Mouse (Mus musculus) CD4-positive, CD25-positive, alpha-beta regulatory T cell, adult 4 months (primary cell): ENCODE results near the gene N4bp2l1. TPM values are rescaled to one million over a fixed set of nuclear protein-coding genes. Genes with fewer than 3 reads are reported as not detected.
"Not testable (repeated sequence)": the region's sequence is repeated elsewhere in the genome, so short reads cannot be mapped to it uniquely, and the experiment has no call there.

ENCODE experiments used
- ATAC-seq: one replicate; pipeline ENCODE4 v1.8.0; 2017
- polyA plus RNA-seq, 2 experiments: library from polyadenylated mRNA; unstranded; fragments of 100-300 nt; shearing (Covaris generic); gene quantifications; one replicate each; pipeline ENCODE4 v1.2.1; 2017

N4bp2l1 gene
- polyA plus RNA-seq = 10 to 100 TPM; 59.7 to 60.2 TPM

DNA sequence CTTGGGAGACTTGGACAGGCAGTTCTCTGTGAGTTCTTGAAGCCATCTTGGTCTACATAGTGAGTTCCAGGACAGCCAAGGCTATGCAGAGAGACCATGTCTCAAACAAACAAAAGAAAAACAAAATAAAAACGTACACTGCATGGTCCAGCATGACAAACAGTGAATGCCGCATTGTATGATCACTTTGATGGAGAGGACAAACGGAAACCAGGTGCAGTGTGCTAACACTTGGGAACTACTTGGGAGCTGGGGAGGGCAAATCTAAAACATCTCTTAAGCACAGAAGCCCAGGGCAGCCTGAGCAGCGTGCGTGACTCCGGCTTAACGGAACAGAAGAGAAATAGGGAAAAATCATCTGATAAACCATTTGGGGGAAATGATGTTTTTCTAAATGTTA lies at the start of gene N4bp2l1:
N4bp2l1 (minus strand) TSS at position 101 of the 400 bp plus-strand sequence.
- ATAC-seq = no peak

DNA sequence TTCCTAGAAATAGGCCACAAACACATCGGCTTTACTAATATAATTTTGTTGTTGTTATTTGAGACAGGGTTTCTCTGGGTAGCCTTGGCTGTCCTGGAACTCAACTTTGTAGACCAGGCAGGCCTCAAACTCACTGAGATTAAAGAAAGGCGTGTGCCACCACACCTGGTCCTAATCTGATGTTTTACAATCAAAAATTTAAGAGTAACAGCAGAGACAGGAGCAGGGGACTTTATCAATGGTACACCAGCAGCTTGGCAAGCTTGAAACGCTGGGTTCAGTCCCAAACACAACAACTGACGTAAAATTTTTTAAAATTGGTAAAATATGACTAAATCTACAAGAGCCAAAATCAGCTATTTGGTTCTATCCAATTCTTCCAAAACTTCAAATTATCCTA lies 47.9 kb upstream of the N4bp2l1 start:
- ATAC-seq = no peak

DNA sequence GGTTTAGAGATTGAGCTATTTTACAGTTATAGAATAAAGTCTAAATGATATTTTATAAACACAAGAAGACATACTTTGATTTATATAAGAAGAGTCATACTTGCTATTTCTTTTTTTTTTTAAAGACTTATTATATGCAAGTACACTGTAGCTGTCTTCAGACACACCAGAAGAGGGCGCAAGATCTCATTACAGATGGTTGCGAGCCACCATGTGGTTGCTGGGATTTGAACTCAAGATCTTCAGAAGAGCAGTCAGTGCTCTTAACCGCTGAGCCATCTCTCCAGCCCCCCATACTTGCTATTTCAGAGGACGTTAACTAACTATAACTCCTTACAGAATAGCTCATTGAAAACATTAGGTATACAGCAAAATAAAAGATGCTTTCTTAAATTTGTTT lies 46.4 kb upstream of the N4bp2l1 start:
- not testable (repeated sequence) for ATAC-seq

DNA sequence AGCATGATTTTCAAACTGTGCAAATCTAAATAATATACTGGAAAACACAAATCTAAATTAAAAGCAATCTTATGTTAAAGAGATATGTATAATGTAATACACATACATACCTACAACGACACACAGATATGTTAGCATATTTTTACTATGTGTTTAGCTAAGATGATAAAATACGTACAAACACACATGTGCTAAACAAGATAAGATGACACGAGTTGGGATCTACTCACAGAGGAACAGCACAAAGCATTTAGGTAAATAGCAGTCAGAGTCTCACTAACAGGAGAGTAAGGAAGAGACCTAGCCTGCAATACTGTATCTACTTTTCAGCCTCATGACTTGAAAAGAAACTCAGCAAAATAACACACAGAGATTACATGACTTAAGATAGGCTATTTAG lies 44.5 kb upstream of the N4bp2l1 start:
- ATAC-seq = no peak

DNA sequence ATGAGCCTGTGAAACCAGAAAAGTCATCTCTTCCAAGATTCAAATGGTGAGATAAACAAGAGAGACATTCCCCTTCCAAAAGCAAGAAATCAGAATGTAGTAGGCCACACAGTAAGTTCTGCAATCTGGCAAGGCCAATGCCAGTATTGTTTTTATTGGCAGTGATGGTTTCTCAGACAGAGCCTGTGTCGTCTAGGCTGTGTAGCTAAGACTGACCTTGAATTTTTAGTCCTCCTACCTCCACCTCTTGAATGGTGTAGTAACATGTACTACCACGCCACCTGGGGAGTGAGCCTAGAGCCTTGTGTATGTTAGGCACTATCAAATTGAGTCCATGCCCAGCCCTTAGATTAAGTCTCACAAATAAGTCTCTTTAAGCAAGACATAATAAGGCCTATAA lies 32.7 kb upstream of the N4bp2l1 start:
- ATAC-seq = no peak

DNA sequence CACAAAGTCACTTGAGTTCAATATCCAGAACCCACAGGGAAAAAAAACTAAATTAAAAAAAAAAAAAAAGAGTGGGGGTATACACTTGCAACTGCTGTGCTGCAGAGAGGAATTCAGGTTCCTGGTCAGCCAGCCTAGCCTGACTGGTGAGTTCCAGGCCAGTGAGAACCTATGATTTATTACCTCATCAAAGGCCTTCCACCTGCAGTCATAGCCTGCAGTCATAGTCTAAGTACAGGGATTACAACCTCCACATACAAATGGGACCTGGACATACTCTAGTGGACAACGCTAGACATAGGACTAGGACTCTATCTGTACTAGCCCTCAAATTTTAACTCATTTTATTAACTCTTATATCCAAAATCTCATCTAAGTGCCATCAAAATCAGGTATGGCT lies 32.3 kb upstream of the N4bp2l1 start:
- ATAC-seq = no peak

DNA sequence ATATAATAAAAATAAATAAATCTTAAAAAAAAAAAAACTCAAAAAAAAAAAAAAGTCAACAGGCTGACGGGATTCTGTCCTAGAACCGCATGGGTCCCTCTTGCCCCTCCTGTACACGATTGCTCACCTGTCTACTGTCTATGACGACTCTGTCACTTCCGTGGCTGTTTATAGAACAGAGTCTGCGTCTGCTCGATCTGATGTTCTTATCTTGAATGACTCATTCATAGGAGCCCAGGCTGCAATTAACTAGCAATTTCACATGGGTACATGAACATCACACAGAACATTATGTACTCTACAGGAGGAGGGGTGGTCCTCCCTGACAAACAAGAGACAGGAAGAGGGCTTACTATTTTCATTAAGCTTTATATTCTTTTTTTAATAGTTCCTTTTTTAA lies 28.5 kb upstream of the N4bp2l1 start:
- peak; percentile 23 for ATAC-seq

DNA sequence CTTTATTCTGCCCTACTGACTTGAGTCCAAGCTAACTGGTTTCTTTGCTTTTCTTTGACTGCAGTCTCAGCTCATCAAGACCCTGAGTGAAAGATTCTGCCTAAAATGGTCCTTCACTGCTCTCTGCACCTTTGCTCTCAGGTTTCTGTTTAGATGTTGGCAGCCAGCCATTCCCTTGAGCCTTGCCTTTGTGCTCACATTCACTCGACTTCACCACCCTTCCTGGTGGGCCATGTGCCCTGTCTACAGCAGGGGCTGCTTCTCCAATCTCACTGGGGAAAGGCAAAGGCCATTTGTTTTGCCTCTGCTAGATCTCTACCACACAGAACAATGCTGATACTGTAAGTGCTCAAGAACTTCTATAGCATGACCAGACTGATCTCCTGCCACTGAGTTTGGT lies 25.8 kb upstream of the N4bp2l1 start:
- no peak for ATAC-seq

DNA sequence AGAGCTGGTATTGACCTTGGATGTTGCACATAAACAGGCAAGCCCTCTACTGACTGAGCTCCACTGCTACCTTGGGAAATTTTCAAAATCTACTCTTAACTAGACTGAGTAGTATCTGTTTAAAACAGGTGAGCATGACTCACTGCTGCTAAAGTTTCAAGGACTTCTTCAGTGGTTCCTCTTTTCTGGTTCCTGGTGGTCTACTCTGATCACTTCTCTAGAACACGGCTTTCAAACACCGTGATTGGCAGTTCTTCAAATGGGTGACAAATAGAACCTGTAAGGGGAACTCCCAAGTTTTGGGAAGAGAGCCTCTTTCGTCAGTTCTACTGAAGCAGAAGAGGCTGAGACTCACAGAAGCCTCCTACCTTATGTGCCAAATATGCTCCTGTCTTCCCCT lies 24.6 kb upstream of the N4bp2l1 start:
- no peak for ATAC-seq

DNA sequence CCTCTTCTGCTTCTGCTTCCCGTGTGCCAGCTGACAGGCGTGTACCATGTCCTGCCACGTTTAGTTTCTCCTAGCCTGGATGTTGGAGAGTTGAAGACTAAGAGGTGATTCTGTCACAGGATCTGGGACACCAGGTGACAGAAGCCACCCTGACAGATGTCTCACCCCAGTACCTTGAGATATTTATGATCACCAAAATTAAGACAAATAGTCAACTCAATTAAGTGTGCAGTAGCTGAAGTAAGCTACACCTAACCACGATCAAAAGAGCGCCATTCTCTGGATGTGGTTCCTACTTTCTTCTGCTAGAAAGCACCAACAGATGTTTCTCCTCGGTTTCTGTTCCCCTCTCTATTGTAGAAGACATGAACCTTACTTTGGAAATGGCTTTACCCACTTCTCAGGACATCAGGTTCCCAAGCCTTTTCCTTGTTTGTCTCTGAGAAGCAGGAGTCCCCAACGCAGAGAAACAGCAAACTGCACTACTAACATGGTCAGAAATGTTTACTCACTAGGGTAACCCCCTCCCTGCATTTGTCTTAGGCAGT lies 23.7 kb upstream of the N4bp2l1 start:
- ATAC-seq = no peak

DNA sequence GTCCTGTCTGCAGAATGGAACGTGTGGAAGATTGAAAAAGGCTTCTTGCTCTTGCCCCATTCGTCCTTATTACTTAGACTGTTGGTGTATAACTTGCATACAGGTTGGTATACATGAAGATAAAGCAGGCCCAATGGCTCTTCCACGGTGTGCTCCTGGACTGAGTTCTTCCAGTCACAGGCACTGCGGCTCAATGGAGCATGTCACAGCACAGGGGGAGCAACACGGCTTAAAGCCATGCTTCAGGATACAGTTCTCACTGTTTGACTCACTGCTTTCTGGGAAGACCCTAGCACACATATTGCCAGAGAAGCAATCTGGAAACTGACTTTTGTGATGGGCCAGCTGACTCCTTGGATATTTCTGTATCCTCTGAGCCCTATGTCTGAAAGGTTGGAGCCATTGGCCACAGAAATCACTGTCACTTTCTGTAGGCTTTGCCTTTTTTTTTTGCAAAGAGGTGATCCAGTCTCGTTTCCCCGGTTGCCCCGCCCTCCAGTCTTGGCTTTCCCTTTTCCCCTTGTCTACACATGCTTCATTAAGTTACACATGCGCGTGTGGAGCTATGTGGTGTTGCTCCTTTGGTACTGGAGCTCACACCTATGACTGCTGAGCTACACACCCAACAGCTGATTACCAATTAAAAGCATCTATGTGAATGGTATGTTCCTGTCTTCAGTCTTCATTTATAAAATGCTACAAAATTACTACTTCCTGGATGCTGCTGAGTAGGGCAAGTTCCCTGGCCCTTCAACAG lies 21.8 kb upstream of the N4bp2l1 start:
- no peak for ATAC-seq

DNA sequence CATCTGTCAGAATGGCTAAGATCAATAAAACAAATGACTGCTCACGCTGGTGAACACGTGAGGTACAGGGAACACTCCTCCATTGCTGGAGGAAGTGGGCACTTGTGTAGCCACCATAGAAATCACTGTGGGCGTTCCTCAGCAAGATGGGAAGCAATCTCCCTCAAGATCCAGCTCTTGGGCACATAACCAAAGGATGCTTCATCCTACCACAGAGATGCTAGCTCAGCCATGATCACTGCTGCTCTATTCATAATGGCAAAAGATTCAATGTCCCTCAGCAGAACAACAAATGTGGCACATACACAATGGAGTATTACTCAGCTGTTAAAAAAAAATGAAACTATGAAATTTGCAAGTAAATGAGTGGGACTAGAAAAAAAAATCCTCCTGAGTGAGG lies 19.7 kb upstream of the N4bp2l1 start:
- no peak for ATAC-seq

DNA sequence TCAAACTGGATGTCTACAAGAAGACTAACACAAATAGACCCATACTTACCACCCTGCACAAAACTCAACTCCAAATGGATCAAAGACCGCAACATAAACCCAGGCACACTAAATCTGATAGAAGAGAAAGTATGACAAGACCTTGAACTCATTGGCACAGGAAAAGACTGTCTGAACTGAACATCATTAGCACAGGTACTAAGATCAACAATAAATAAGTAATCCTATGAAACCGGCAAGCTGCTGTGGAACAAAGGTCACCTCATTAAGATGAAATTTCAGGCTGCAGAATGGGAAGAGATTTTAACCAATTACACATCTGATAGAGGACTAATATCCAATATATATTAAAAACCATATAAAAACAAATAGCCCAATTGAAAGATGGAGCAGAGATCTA lies 19.2 kb upstream of the N4bp2l1 start:
- no peak for ATAC-seq

DNA sequence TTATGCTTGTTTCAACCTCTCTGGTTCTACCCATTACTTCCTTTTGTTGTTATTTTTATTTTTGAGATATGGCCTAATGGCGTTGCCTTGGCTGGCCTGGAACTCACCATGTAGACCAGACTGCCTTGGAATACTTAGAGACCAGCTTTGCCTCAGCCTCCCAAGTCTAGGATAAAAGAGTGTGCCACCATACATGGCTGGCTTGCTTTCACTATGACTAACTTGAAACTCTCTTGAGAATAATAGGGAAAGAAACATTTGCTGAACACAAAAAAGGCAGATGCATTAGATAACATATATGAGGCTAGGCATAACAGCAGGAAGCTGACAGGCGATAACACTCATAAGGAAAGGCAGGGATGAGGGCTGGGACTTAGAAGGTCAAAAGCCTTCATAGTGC lies 17.1 kb upstream of the N4bp2l1 start:
- ATAC-seq = no peak

DNA sequence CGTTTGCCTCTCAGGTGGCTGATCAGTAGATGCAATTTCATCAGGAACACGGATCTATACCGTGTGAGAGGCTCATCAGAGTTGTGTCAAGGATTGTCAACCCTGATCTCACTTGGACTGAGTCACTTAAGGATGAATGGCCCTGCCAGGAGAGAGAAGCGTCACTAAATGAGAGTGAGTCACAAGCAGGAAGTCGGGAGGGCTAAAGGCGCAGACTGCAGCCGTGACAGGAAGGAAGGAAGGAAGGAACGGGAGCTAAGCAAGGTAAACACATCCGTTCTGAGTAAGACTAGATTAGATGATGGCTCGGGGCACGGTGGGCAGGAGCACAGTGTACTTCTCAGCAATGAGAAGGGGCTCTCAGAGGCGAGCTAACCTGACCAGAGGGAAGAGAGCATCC lies 14.7 kb upstream of the N4bp2l1 start:
- peak; percentile 99 for ATAC-seq

DNA sequence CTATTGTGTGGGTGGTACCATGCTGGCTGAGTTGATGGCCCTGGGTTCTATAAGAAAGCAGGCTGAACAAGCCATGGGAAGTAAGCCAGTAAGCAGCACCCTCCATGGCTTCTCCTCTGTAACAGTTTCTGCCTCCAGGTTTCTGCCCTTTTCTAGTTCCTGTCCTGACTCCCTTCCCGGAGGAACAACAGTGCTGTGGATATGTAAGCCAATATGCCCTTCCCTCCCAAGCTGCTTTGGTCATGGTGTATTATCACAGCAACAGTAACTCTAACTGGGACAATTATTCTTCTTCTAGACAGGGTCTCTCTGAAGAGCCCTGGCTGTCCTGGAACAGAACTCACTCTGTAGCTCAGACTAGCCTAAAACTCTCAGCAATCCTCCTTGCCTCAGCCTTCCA lies 14.1 kb upstream of the N4bp2l1 start:
- no peak for ATAC-seq

DNA sequence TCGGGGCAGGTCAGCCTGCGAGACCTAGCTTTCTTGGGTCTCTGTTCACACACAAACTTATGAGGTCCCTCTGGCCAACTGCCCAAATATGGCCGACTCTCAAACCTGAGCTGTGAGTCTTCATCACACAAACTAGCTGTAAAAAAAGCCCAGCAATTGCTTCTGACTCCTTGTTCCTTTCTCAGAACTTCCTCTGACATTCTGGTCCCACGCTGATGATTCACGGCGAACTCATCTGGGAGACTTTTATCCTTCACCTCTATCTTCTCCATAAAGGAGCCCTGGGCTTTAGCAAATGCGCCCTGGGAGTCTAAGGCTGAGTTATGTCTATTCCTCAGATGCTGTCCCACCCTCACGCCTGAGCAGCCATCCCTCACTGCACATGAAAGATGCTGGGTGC lies 10.6 kb upstream of the N4bp2l1 start:
- no peak for ATAC-seq

DNA sequence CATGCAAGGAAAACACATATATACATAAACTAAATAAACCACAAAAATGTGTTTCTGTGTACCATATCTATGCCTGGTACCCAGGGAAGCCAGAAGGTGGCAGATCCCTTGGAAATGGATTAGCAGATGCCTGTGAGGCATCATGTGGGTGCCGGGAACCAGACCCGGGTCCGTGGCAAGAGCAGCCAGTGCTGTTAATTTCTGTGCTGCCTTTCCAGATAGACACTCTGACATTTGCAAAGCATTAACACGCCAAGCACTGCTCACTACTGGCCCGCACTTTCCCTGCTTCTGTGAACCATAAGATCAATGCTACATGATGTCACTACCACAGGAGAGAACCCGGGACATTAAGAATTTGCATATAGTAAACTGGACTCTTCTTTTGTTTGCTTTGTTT lies 9.1 kb upstream of the N4bp2l1 start:
- ATAC-seq = no peak

DNA sequence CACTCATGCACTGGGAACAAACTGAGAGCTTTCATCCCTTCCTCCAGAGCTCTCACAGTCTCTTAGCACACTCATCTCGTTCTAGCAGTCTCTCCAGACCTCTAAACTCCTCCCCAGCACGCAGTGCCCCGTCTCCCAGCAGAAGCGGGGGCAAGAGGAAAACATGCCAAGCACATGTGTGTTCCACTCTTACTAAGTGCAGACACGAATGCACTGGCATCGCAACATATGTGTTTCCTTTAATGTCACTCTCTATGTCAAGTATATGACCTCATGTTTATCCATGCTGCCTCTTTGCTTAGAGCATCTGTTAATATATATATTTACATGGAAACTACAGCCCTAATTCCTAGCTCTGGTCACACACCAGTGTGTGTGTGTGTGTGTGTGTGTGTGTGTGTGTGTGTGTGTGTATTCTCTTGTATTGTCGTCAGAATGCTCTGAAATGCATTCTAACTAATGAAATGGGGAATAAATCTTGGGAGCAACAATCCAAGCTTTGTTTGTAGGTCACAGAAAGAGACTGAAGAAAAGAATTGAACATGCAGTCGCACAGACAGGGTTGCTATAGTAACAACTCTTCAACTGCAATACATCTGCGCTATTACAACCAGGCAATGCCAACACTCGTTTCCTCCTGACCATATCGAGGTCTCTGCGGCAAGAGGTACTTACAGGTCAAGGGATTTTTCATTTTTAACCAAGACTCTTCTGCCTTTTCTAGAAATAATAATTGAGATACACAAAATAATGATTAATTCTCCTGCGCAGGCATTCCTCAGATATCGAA lies 4.6 kb upstream of the N4bp2l1 start:
- ATAC-seq = peak; percentile 27

DNA sequence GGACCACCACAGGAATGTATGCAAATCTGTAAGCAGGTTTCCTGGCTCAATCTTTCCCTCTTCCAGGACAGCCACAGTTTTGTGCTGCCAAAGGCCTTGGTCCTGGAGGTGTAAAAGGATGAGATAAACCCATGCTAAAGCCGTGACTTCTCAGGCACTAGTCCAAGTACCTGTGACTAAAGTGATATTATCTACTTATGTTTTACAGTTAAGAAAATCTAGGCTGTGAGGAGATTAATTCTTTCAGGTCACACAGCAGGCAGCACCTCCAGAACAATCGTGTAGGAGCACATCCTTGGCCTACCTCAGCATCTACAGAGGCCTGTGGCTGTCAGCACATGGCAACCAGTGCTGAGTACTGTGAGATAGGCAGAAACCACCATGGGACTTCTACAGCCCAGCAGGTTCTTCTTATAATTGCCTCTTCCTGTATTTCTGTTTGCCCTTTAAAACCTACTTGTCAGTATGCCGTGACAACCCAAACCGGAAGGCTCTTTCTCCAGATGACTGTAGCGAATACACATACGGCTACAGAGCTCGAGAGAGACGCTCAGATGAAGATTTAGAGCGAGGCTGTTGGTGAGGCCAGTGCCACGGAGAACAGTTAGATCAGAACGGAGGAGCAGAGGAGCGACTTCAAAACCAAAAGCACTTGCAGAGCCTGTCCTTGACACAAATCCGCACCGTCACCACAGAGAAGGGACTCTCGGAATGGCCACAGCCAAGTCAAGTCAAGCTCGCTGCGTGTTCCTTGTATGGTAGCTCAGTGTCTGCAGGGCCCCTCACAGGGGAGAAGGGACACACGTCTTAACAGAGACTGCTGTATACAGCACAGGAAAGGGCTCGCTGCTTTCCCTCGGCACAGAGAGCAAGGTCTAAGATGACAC lies 3.8 kb upstream of the N4bp2l1 start:
- ATAC-seq = peak; percentile 85

DNA sequence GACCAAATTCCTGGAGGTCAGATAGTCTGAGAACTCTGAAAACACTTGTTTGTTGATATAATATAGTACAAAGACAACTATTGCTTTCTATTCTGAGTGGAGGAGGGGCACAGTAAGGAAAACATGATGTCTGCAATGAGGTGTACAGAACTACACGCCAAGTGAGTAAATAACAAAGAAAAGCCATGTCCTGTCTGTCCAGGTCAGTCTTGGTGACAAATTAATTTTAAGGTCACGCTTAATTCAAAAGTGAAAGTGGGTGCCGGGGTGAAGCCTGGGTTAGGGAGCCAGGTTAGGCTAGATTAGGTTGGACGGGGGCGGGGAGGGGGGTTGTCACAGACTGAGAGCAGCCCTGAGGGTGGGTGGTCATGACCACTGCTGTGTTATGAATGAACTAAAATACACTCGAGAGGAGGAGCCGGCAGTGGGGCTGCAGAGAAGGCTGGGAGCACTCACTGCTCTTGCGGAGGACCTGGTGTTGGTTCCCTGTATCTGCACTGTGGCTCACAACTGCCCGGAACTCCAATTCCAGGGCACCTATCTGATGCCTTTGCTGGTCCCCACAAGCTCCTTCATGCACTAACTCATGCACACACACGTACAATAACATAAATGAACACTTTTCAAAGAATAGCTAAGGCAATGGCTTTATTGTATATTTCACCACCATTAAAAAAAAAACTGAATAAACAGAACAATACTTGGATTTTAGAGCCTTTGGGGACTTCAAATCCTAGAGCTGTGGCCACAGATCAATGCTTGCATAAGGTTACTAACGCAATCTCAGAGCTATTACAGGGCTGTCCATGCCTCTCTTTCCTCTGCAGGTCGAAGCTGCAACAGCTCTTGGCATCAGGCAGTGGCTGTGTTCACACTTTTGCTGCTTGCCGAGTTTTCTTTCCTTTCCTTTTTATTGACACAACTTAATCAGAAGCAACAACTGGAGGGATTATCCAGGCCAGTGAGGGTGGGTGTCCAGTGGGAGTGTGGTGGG lies 2.6 kb upstream of the N4bp2l1 start:
- ATAC-seq = peak; percentile 9
